ENCODE assay signal across 8 mouse cellular contexts in genomic region chr13:42709611-42710331, GRCm38 (mm10). TPM values are rescaled to one million over a fixed set of nuclear protein-coding genes. Genes with fewer than 3 reads are reported as not detected.
A peak's percentile ranks its signal among the peaks of the same experiment; 100 is the strongest.
DNase-seq lines count a peak whose midpoint lies in the region; ATAC-seq and TF ChIP-seq lines count a peak whose summit lies in the region.

No protein-coding gene starts in this region.

- H3K27me3 ChIP-seq in heart, embryonic 12.5 days (replicated peaks) = peaks cover 55% of the 10 kb centered on the region
- no peaks in the 10 kb centered on the region; the same call in 1 of the 2 replicates for H3K27me3 ChIP-seq in ES-Bruce4 (ENCODE audit: control insufficient read depth, insufficient read depth, low read length, poor library complexity, severe bottlenecking)
- no peaks in the 10 kb centered on the region for H3K27me3 ChIP-seq in hindbrain, postnatal 0 days (ENCODE audit: insufficient read depth, low read length)
- H3K27me3 ChIP-seq in neural tube, embryonic 12.5 days (replicated peaks) = 0 out of 2 replicates have a peak, but pooled peaks cover 4% of the 10 kb centered on the region

- ATAC-seq in heart, embryonic 12.5 days (ENCODE audit: insufficient number of reproducible peaks, low FRiP score) = no peak
- ATAC-seq in hindbrain, postnatal 0 days = peak; percentile 91
- peak; percentile 93 for ATAC-seq in neural tube, embryonic 12.5 days (ENCODE audit: low FRiP score, low read depth)

- no peak overlapping the region for H3K9ac ChIP-seq in heart, embryonic 12.5 days
- H3K9ac ChIP-seq in ES-Bruce4 (ENCODE audit: low read depth, poor library complexity, severe bottlenecking) = no peak overlapping the region
- peak overlapping the region; percentile 84 for H3K9ac ChIP-seq in hindbrain, postnatal 0 days (replicated peaks; ENCODE audit: low read length)
- peak overlapping the region; percentile 75 for H3K9ac ChIP-seq in neural tube, embryonic 12.5 days

- no peak for TF ChIP-seq CTCF in ES-Bruce4 (IDR thresholded peaks at IDR 0.05; ENCODE audit: low read depth, low read length)
- TF ChIP-seq CTCF in hindbrain, postnatal 0 days (IDR thresholded peaks at IDR 0.05; ENCODE audit: low read depth) = peak; percentile 44

- H3K4me3 ChIP-seq in heart, embryonic 12.5 days = peak overlapping the region; percentile 36
- peak overlapping the region; percentile 50 for H3K4me3 ChIP-seq in ES-Bruce4 (ENCODE audit: low read depth, low read length)
- peak overlapping the region; percentile 77 for H3K4me3 ChIP-seq in hindbrain, postnatal 0 days (ENCODE audit: low read length)
- H3K4me3 ChIP-seq in neural tube, embryonic 12.5 days = peak overlapping the region; percentile 66

- H3K36me3 ChIP-seq in heart, embryonic 12.5 days = no peaks in the 10 kb centered on the region
- no peaks in the 10 kb centered on the region for H3K36me3 ChIP-seq in ES-Bruce4 (ENCODE audit: control insufficient read depth, insufficient read depth, low read length, poor library complexity, severe bottlenecking)
- H3K36me3 ChIP-seq in hindbrain, postnatal 0 days (ENCODE audit: insufficient read depth, low read length) = no peaks in the 10 kb centered on the region
- H3K36me3 ChIP-seq in neural tube, embryonic 12.5 days = no peaks in the 10 kb centered on the region

- WGBS in heart, embryonic 12.5 days = 2% methylated on average over 39 of the region's 39 CpGs
- WGBS in hindbrain, postnatal 0 days = under 1% methylated on average over 39 of the region's 39 CpGs
- WGBS in neural tube, embryonic 12.5 days = 1% methylated on average over 39 of the region's 39 CpGs

- peaks cover 8% of the 10 kb centered on the region; the same call in 1 of the 2 replicates for H3K4me1 ChIP-seq in heart, embryonic 12.5 days (replicated peaks)
- H3K4me1 ChIP-seq in ES-Bruce4 (ENCODE audit: control insufficient read depth, insufficient read depth, low read length) = no peaks in the 10 kb centered on the region
- H3K4me1 ChIP-seq in hindbrain, postnatal 0 days (ENCODE audit: insufficient read depth, low read length) = 0 out of 2 replicates have a peak, but pooled peaks cover 3% of the 10 kb centered on the region
- peaks cover 15% of the 10 kb centered on the region for H3K4me1 ChIP-seq in neural tube, embryonic 12.5 days

- intact Hi-C loops in gastrocnemius, postnatal 36 days (cut with DNase I) = no loop called here

- no peak overlapping the region for H3K27ac ChIP-seq in heart, embryonic 12.5 days (ENCODE audit: poor library complexity, severe bottlenecking)
- H3K27ac ChIP-seq in ES-Bruce4 (ENCODE audit: insufficient read depth, low read length) = no peak overlapping the region
- H3K27ac ChIP-seq in hindbrain, postnatal 0 days = peak overlapping the region; percentile 83
- H3K27ac ChIP-seq in neural tube, embryonic 12.5 days = peak overlapping the region; percentile 26; the same call in 1 of the 2 replicates

- TF ChIP-seq EP300 in ES-Bruce4 (IDR thresholded peaks at IDR 0.05; ENCODE audit: insufficient read depth, low read depth, low read length) = no peak

- no peak for DNase-seq in heart, adult 18-20 months
- peak; percentile 25 to 56 for DNase-seq in cerebellum, postnatal 4 days (ENCODE audit: low spot score in 2 of 2)
- peak; percentile 70 for DNase-seq in hindbrain, postnatal 0 days (ENCODE audit: low spot score)
- DNase-seq in gastrocnemius, postnatal 36 days = no peak
- no peak for DNase-seq in kidney, postnatal 14 days

- no peaks in the 10 kb centered on the region for H3K9me3 ChIP-seq in heart, embryonic 12.5 days (replicated peaks)
- H3K9me3 ChIP-seq in ES-Bruce4 (replicated peaks; ENCODE audit: control insufficient read depth, insufficient read depth, low read length, poor library complexity, severe bottlenecking) = no peaks in the 10 kb centered on the region
- no peaks in the 10 kb centered on the region for H3K9me3 ChIP-seq in hindbrain, postnatal 0 days (ENCODE audit: low read length)
- H3K9me3 ChIP-seq in neural tube, embryonic 12.5 days = no peaks in the 10 kb centered on the region

- H3K4me2 ChIP-seq in heart, embryonic 12.5 days = peak overlapping the region; percentile 65
- H3K4me2 ChIP-seq in hindbrain, postnatal 0 days (ENCODE audit: low read depth, low read length) = peak overlapping the region; percentile 68
- peak overlapping the region; percentile 84 for H3K4me2 ChIP-seq in neural tube, embryonic 12.5 days (replicated peaks)

- TF ChIP-seq POLR2A in ES-Bruce4 (IDR thresholded peaks at IDR 0.05; ENCODE audit: insufficient read depth, low read length) = no peak

RNA-seq across cellular contexts. Expression of gene Phactr1, which starts 29.3 kb away (rescaled TPM):
- polyA plus RNA-seq in heart, embryonic 12.5 days (2016; fragmentation: Nextera tagmentation; extraction: Ambion mirVana) = 4.7 and 5.2 TPM in 2 replicates
- 1 to 10 TPM; 4.8 TPM for total RNA-seq in heart, adult 18-20 months (2021)
- polyA plus RNA-seq in ES-Bruce4 (2011; ENCODE audit: insufficient read depth, insufficient read length, low read depth, missing spikeins) = 0.96 and 1.9 TPM in 2 replicates
- 39.0 and 46.6 TPM in 2 replicates for total RNA-seq in hindbrain, postnatal 0 days (2014; rRNA removed)
- 55.4 and 56.7 TPM in 2 replicates for polyA plus RNA-seq in hindbrain, postnatal 0 days (2015; fragmentation: Nextera tagmentation; extraction: Ambion mirVana)
- polyA plus RNA-seq in neural tube, embryonic 12.5 days (2016; fragmentation: Nextera tagmentation; extraction: Ambion mirVana) = 34.3 and 47.5 TPM in 2 replicates
- 1 to 10 TPM; 1.4 to 1.5 TPM for total RNA-seq in gastrocnemius, postnatal 36 days (2021)

Comparison
In these comparisons a context has a peak if more than half of its experiments do, and no peak if none do; other contexts are left out.
1. H3K27ac ChIP-seq: peak in hindbrain, postnatal 0 days (single experiment) and neural tube, embryonic 12.5 days (single experiment); none in heart, embryonic 12.5 days (single experiment) and ES-Bruce4 (single experiment).
2. H3K9ac ChIP-seq: peak in hindbrain, postnatal 0 days (single experiment) and neural tube, embryonic 12.5 days (single experiment); none in heart, embryonic 12.5 days (single experiment) and ES-Bruce4 (single experiment).
3. DNase-seq: peak in cerebellum, postnatal 4 days (2 of 2) and hindbrain, postnatal 0 days (single experiment); none in heart, adult 18-20 months (0 of 2), gastrocnemius, postnatal 36 days (0 of 2) and kidney, postnatal 14 days (single experiment).
4. Peak in every context shown above with its lines, with median percentiles within 50 percentile points of each other: H3K4me2 ChIP-seq and H3K4me3 ChIP-seq.